Mouse (Mus musculus) cerebellum, postnatal 10 days (tissue): ENCODE results near the gene Fpr-rs4.
"Not testable (repeated sequence)": the region's sequence is repeated elsewhere in the genome, so short reads cannot be mapped to it uniquely, and the experiment has no call there.

Experiments used
- DNase-seq, 2 experiments: peaks; one replicate each; pipeline ENCODE4 v3.0.0; 2021; ENCODE audit warnings: mixed read lengths in 2 of 2

Gene Fpr-rs4

GRCm38 (mm10) chr17:18021433-18021832 lies at the start of gene Fpr-rs4:
Gene Fpr-rs4 (plus strand): TSS chr17:18021733.
- DNase-seq, result no peak

GRCm38 (mm10) chr17:17973443-17973842 lies 48.1 kb upstream of the Fpr-rs4 start:
- DNase-seq, result peak in 1 of 2 experiments; percentile 2

- not testable (repeated sequence) for DNase-seq
Observed at GRCm38 (mm10) chr17:17981232-17981631, 40.3 kb upstream of the Fpr-rs4 start.

GRCm38 (mm10) chr17:18004752-18005151 lies 16.8 kb upstream of the Fpr-rs4 start:
- DNase-seq, result no peak

- DNase-seq, result no peak
Observed at GRCm38 (mm10) chr17:18049124-18049523, 27.6 kb downstream of the Fpr-rs4 start, which contains the start of gene Vmn2r124. Gene Vmn2r124 (plus strand): TSS chr17:18049424.
